Comparison of ENCODE assay signal across 22 mouse cellular contexts in genomic region chr3:50900566-50900965, GRCm38 (mm10).
"Had no signal": no experiment of that assay in that cellular context is flagged by ENCODE, and none has a peak within 500 bp of the region (broad histone marks: within the 10 kb centered on the region; RNA-seq: fewer than 3 reads in every experiment).

No protein-coding gene starts in this region.

- H3K36me3 ChIP-seq: embryonic facial prominence, embryonic 10.5 days; embryonic facial prominence, embryonic 12.5 days; embryonic facial prominence, embryonic 13.5 days; embryonic facial prominence, embryonic 15.5 days; forebrain, embryonic 10.5 days; forebrain, embryonic 12.5 days; forebrain, embryonic 15.5 days had no signal

- H3K27me3 ChIP-seq: embryonic facial prominence, embryonic 12.5 days; embryonic facial prominence, embryonic 13.5 days; embryonic facial prominence, embryonic 15.5 days; forebrain, embryonic 12.5 days; forebrain, embryonic 13.5 days; forebrain, embryonic 15.5 days had no signal

- ATAC-seq: forebrain, embryonic 13.5 days; forebrain, embryonic 14.5 days; forebrain, embryonic 15.5 days; forebrain, embryonic 16.5 days; forebrain, postnatal 0 days had no signal

- DNase-seq: cerebellum, adult 8-10 months; embryo, embryonic 11 days; forebrain, postnatal 0 days; gastrocnemius, adult 2 months; gastrocnemius, postnatal 10 days; gastrocnemius, postnatal 14 days; gastrocnemius, postnatal 25 days; gastrocnemius, postnatal 36 days; heart, adult 11 months; heart, adult 18-20 months; heart, adult 2 months had no signal

- H3K9ac ChIP-seq: embryonic facial prominence, embryonic 12.5 days; embryonic facial prominence, embryonic 13.5 days; embryonic facial prominence, embryonic 15.5 days; forebrain, embryonic 12.5 days; forebrain, embryonic 13.5 days; forebrain, embryonic 15.5 days; forebrain, postnatal 0 days had no signal

- H3K27ac ChIP-seq: embryonic facial prominence, embryonic 10.5 days; embryonic facial prominence, embryonic 12.5 days; embryonic facial prominence, embryonic 13.5 days; embryonic facial prominence, embryonic 15.5 days; forebrain, embryonic 10.5 days; forebrain, embryonic 12.5 days; forebrain, embryonic 13.5 days; forebrain, embryonic 15.5 days; gastrocnemius, adult 2 months; heart, adult 2 months had no signal

- H3K4me3 ChIP-seq: embryonic facial prominence, embryonic 10.5 days; embryonic facial prominence, embryonic 12.5 days; embryonic facial prominence, embryonic 13.5 days; embryonic facial prominence, embryonic 15.5 days; erythroblast, embryonic 14.5 days; forebrain, embryonic 10.5 days; forebrain, embryonic 12.5 days; forebrain, embryonic 13.5 days; forebrain, embryonic 15.5 days; gastrocnemius, adult 2 months; heart, adult 2 months had no signal

- H3K9me3 ChIP-seq: embryonic facial prominence, embryonic 10.5 days; embryonic facial prominence, embryonic 12.5 days; embryonic facial prominence, embryonic 13.5 days; embryonic facial prominence, embryonic 15.5 days; forebrain, embryonic 10.5 days; forebrain, embryonic 12.5 days; forebrain, embryonic 13.5 days; forebrain, embryonic 15.5 days had no signal

- H3K4me2 ChIP-seq: embryonic facial prominence, embryonic 12.5 days; embryonic facial prominence, embryonic 13.5 days; embryonic facial prominence, embryonic 15.5 days; forebrain, embryonic 12.5 days; forebrain, embryonic 13.5 days; forebrain, embryonic 15.5 days had no signal
